Mouse (Mus musculus) testis, postnatal 10 days (tissue): ENCODE data around the gene Sgpp1.
"Not testable (repeated sequence)": the region's sequence is repeated elsewhere in the genome, so short reads cannot be mapped to it uniquely, and the experiment has no call there.

Experiments used
- DNase-seq: peaks from one replicate; pipeline ENCODE4 v3.0.0; 2021; ENCODE audit warnings: low spot score

The Sgpp1 gene

DNA sequence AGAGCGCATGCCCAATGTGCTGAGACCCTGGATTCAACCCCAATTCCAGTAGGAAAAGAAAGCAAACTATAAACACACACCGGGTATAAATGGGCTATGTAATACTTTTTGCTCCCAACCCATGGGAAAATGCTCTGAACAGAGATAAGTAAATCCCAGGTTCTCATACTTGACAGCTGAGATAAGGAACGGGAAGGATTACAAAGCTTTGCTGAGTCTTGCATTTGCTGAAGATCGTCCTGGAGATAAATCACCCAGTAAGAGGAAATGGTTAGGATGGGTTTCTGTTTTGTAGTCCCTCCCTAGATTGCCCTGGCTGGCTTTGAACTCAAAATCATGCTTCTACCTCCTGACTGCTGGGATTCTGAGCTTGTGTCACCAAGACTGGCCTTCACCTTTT, 48.2 kb downstream of the Sgpp1 start:
- DNase-seq: no peak

DNA sequence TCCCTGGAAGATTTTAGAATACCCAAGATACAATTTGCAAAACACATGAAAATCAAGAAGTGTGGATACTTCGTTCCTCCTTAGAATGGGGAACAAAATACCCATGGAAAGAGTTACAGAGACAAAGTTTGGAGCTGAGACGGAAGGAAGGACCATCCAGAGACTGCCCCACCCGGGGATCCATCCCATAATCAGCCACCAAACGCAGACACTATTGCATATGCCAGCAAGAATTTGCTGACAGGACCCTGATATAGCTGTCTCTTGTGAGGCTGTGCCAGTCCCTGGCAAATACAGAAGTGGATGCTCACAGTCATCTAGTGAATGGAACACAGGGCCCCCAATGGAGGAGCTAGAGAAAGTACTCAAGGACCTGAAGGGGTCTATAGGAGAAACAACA, 51.5 kb downstream of the Sgpp1 start:
- not testable (repeated sequence) for DNase-seq

DNA sequence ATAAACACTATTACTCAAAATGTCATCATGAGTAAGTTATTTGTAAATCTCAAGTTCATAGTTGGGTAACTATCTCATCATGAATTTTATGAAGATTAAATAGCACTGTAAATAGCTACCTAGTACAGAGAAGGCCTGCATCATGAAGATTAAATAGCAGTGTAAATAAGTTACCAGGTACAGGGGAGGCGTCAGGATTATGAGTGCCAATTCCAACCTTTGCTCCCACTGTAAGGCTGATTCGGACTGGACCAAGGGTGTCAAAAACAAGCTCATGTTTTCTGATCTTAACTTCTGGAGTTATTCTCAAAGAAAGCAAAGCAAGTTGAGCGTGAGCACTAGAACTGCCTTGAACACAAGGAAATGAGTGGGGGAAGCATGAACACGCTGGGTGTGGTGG, 51.9 kb downstream of the Sgpp1 start:
- DNase-seq: no peak

DNA sequence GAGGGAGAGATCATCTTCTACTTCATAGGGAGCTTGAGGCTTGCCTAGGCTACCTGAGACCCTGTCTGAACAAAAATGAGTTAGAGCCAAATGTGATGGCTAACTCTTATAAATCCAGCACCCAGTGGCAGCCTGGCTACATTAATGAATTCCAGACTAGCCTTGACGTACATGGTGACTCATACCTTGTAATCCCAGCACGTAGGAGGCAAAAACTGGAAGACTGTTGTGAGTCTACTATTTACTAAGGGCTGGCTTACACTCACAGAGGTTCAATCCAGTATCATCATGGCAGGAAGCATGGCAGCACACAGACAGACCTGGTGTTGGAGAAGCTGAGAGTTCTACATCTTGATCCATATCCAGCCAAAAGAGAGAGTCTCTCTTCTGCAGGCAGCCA, 52.7 kb downstream of the Sgpp1 start:
- DNase-seq: no peak

DNA sequence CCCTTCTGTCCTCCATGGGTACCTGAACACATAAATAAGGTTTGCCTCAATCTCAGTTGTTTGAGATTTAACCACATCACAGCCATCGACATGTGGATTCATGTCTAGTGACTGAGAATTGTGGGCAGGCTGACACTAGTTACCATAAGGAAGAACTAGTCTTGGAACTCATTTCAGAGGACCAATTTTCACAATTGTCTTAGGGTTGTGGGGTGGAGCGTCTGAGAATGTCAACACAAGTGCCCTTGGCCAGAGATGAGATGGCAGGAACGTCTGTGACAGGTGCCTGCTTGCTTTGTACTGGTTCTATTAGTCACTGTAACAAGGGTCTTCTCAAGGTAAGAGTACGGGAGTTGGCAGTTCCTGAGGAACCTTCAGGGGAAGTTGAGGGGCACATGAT, 54.4 kb downstream of the Sgpp1 start:
- no peak for DNase-seq

DNA sequence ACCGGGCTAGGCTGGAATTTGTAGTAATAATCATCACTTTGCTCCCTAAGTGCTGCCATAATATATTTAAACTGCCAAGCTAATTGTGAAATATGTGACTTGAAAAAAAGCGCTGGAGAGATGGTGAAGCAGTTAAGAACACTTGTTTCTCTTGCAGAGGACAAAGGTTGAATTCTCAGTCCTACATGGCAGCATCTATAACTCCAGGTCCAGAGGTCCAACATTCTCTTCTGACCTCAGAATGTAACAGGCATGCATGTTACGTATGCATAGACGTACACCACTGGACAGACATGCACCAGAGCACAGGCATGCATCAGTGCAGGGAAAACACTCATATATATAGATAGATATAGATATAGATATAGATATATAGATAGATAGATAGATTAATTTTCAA, 57.1 kb downstream of the Sgpp1 start:
- no peak for DNase-seq

DNA sequence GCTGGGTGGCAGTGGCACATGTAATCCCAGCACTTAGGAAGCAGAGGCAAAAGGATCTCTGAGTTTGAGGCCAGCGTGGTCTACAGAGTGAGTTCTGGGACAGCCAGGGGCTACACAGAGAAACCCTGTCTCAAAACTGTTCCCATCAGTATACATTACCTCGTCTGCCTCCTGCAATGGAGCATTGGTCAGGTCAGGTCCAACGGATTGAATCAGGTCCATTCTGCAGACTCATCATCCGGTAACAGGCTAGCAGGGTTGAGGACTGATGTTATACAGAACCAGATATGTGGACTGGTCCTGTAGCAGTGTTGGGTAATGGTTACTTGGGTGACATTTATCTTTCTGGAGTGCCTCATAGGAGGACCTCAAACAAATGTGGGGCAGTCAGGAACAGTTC, 62.9 kb downstream of the Sgpp1 start:
- no peak for DNase-seq

DNA sequence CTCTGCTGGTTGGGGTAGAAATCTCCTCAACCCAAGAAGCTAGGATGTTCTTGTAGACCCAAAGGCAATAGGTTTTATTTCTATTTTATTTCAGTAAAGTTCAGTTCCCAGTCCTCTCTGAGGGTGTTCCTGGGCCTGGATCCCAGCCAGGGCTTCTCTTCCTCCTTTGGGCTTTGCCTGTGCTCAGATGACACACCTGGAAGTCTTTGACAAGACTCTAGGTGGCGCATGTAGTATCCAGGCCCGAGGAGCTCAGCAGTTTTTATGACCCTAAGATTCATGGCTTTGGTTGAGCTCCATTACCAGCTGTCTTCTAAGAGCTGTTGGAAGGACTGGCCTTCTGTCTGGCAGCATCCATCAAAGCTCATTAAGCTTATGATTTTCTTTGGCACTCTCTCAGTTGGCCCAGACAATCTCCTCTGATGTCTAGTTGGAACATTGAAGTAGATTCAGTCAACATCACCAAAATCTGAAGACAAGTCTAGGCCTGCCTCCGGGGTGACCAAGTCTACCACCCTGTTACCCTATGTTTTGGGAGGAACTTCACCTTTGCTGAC, 63.7 kb downstream of the Sgpp1 start:
- peak; percentile 48 for DNase-seq

DNA sequence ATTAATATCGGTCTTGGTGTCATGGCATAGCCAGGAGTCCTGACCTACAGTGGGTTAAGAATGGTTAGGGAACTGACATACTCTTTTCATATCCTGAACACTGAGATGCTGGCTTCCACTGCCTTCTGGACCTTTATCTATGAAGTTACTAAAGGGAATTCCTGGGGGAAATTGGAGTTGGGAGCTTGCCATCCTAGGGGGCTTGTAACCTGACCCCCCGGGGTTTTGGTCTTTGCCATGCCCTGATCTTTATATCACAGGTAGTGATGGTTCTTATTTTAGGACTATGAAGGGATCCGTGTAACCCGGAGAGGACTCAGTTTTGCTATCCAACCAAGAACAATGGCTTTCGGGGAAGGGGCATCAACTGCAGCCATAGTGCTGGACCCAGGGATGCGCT, 64.9 kb downstream of the Sgpp1 start:
- DNase-seq: no peak

DNA sequence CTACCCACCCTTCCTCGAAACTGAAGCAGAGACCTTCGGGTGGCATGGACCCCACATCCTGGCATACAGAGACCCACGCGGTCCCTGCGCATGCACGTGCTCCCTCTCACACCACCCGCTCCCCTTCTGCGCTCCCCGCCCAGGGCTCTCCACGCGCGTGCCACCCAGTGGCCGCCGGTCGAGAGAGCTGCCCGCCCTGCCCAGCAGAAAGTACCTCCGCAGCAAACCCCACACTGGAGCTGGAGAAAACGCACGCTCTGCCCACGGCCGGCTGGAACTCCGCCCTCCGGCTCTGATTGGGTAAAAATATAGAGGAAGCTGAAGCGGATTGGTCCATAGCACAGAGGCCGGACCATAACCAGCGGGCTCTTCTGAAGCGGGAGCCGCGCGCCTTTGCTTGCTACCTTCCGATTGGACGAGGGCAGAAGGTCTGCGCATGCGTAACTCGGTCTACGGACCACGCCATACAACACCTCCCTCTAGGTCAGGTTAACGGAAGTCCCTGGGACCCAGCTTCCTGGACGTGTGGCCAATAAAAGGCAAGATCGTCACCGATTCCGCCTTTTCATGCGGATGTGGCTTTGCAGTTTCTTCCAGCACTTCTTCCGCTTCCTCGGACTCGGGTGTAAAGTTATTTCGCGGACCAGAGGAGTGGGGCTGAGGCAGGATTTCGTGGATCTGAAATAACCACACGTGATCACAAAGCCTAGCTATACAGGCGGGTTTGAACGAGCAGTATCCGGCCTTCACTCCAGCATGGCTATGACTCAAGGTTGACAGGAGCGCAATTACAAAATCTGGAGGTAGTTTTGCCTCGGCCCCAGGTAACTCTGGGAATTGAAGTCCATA, 66.0 kb downstream of the Sgpp1 start, which contains the start of gene Wdr89:
Gene Wdr89 (minus strand): TSS at position 280 of the 849 bp plus-strand sequence.
- peak; percentile 98 for DNase-seq

DNA sequence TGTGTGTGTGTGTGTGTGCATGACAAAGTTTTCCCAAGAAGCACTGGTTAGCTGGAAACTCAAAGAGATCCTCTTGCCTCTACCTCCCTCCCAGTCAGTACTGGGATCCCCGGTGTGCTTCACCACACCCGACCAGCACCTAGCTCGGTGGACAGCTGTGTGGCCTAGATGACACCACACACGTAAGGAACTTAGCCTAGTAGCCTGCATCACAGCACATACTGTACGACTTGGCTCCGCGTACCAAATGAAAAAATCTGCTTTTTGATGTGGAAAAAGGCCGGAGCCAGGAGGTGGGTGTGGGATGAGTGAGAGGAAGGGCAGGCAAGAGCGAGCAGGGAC, 66.6 kb downstream of the Sgpp1 start:
- no peak for DNase-seq

DNA sequence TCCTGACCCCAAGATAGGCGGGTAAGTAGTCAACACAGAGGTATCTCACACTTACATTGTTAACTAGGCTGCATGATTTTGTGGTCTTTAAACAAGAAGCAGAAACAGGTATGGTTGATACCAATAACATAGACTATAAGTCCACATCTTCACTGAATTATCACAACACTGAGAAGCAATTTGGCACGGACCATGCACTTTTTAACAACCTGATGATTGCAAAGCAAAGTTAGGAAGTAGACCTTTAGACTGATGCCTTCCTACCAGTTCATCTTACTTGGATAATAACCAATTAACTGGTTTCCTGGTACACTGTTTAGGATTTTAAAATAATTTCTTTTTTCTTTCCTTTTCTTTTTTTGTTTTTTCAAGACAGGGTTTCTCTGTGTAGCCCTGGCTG, 67.3 kb downstream of the Sgpp1 start:
- no peak for DNase-seq

DNA sequence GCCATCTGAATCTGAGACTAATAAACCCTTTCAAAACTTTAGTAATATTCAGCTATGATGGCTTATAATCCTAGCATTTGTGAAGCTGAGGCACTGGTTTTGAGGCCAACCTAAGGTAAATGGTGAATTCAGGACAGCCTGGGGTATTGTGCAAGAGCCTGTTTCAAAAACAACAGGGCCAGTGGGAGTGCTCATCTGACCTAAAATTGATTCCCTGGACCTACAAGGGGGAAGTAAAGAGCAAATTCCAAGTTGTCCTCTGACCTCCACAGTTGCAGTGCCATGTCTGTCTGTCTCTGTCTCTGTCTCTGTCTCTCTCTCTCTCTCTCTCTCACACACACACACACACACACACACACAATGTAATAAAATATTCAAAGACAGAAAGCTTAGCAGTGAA, 68.6 kb downstream of the Sgpp1 start:
- DNase-seq: no peak

DNA sequence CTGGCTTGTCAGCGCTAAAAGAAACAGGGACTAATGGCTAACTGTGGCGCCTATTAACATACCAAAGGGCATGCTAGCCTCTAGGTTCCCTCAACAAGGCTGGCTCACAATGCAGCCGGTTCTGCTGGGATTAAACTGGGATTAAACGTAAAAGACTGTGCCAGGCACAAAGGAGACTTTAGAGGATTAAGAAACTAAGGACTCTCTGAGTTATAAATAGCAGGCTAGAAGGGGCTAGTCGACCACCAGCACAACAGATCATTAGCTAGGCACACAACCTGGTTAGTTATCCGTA, 71.1 kb downstream of the Sgpp1 start:
- DNase-seq: no peak
